Mouse (Mus musculus) lung, adult 2 months (tissue): ENCODE measurements around the gene Rtraf.

Experiments
- CTCF ChIP-seq: fragments of 200-500 bp; IDR thresholded peaks from 2 replicates; pipeline ENCODE4 v1.5.1; 2011; ENCODE audit warnings: mild to moderate bottlenecking, low read length, control low read depth; ENCODE audit not compliant: insufficient read depth
- POLR2A ChIP-seq: fragments of 200-500 bp; IDR thresholded peaks from 2 replicates; pipeline ENCODE4 v1.6.1; 2011; ENCODE audit warnings: low read depth, mild to moderate bottlenecking, control low read depth, low read length, borderline replicate concordance; ENCODE audit errors: extremely low read depth

- TF ChIP-seq CTCF (no peak), POLR2A (no peak)
Measured at GRCm38 (mm10) chr14:19764331-19764730, 59.3 kb downstream of the Rtraf start.
